Comparison of ENCODE assay signal across 12 mouse cellular contexts in genomic region chr4:33926010-33926409, GRCm38 (mm10). TPM values are rescaled to one million over a fixed set of nuclear protein-coding genes. Genes with fewer than 3 reads are reported as not detected.
A peak's percentile ranks its signal among the peaks of the same experiment; 100 is the strongest.
DNase-seq lines count a peak whose midpoint lies in the region; ATAC-seq and TF ChIP-seq lines count a peak whose summit lies in the region.
"Had no signal": no experiment of that assay in that cellular context is flagged by ENCODE, and none has a peak within 500 bp of the region (broad histone marks: within the 10 kb centered on the region; RNA-seq: fewer than 3 reads in every experiment).

No protein-coding gene starts in this region.

- peak overlapping the region; percentile 35 for H3K4me3 ChIP-seq in forebrain, embryonic 13.5 days
- H3K4me3 ChIP-seq in forebrain, embryonic 10.5 days, result no peak overlapping the region
- H3K4me3 ChIP-seq in embryonic facial prominence, embryonic 12.5 days, result no peak overlapping the region
- H3K4me3 ChIP-seq in hindbrain, embryonic 11.5 days (ENCODE audit: low read depth, low read length), result peak overlapping the region; percentile 20
- peak overlapping the region; percentile 70 for H3K4me3 ChIP-seq in midbrain, postnatal 0 days (ENCODE audit: low read depth, low read length)
- H3K4me3 ChIP-seq: liver, embryonic 12.5 days had no signal

- peak overlapping the region; percentile 46 for H3K4me2 ChIP-seq in forebrain, embryonic 13.5 days
- peak overlapping the region; percentile 21 for H3K4me2 ChIP-seq in embryonic facial prominence, embryonic 12.5 days (replicated peaks)
- H3K4me2 ChIP-seq in hindbrain, embryonic 11.5 days (replicated peaks; ENCODE audit: low read depth, low read length), result no peak overlapping the region
- peak overlapping the region; percentile 76 for H3K4me2 ChIP-seq in midbrain, postnatal 0 days (ENCODE audit: low read depth, low read length, poor library complexity, severe bottlenecking)
- H3K4me2 ChIP-seq: liver, embryonic 12.5 days had no signal

- TF ChIP-seq CTCF in midbrain, postnatal 0 days (IDR thresholded peaks at IDR 0.05), result no peak

- no peak for ATAC-seq in forebrain, embryonic 13.5 days
- ATAC-seq in embryonic facial prominence, embryonic 12.5 days (ENCODE audit: insufficient number of reproducible peaks, insufficient read depth, low FRiP score, low TSS enrichment), result no peak
- no peak for ATAC-seq in hindbrain, embryonic 11.5 days (ENCODE audit: low FRiP score)
- ATAC-seq in midbrain, postnatal 0 days (ENCODE audit: low FRiP score), result no peak
- ATAC-seq: liver, embryonic 12.5 days had no signal

- H3K9ac ChIP-seq in forebrain, embryonic 13.5 days, result peak overlapping the region; percentile 54
- H3K9ac ChIP-seq in embryonic facial prominence, embryonic 12.5 days, result no peak overlapping the region
- no peak overlapping the region for H3K9ac ChIP-seq in hindbrain, embryonic 11.5 days (ENCODE audit: low read depth, low read length)
- H3K9ac ChIP-seq in midbrain, postnatal 0 days (replicated peaks; ENCODE audit: low read length, poor library complexity, severe bottlenecking), result peak overlapping the region; percentile 42; the same call in 1 of the 2 replicates
- H3K9ac ChIP-seq: liver, embryonic 12.5 days had no signal

- no peaks in the 10 kb centered on the region for H3K36me3 ChIP-seq in forebrain, embryonic 13.5 days (ENCODE audit: poor library complexity, severe bottlenecking)
- H3K36me3 ChIP-seq in forebrain, embryonic 10.5 days (replicated peaks), result no peaks in the 10 kb centered on the region
- H3K36me3 ChIP-seq in embryonic facial prominence, embryonic 12.5 days, result no peaks in the 10 kb centered on the region
- no peaks in the 10 kb centered on the region for H3K36me3 ChIP-seq in hindbrain, embryonic 11.5 days (ENCODE audit: control insufficient read depth, insufficient read depth, low read length)
- H3K36me3 ChIP-seq in midbrain, postnatal 0 days (ENCODE audit: insufficient read depth, low read length), result no peaks in the 10 kb centered on the region
- H3K36me3 ChIP-seq: heart, embryonic 10.5 days; liver, embryonic 12.5 days had no signal

- DNase-seq in forebrain, embryonic 10.5 days (ENCODE audit: extremely low spot score, low spot score), result no peak
- peak; percentile 15 for DNase-seq in hindbrain, embryonic 11.5 days (ENCODE audit: low spot score)
- peak; percentile 29 for DNase-seq in midbrain, postnatal 0 days (ENCODE audit: low spot score)
- no peak for DNase-seq in MN1 (ENCODE audit: low spot score)
- DNase-seq in embryo, embryonic 11 days, result no peak
- DNase-seq: gastrocnemius, adult 2 months; kidney, postnatal 14 days; thymus, postnatal 36 days had no signal

- peaks cover 24% of the 10 kb centered on the region for H3K27me3 ChIP-seq in forebrain, embryonic 13.5 days
- H3K27me3 ChIP-seq in forebrain, embryonic 10.5 days (ENCODE audit: poor library complexity, severe bottlenecking), result peaks cover 72% of the 10 kb centered on the region
- peaks cover 9% of the 10 kb centered on the region; the same call in 1 of the 2 replicates for H3K27me3 ChIP-seq in embryonic facial prominence, embryonic 12.5 days
- H3K27me3 ChIP-seq in hindbrain, embryonic 11.5 days (ENCODE audit: control insufficient read depth, insufficient read depth, low read length), result peaks cover 13% of the 10 kb centered on the region
- H3K27me3 ChIP-seq in midbrain, postnatal 0 days (ENCODE audit: insufficient read depth, low read length), result no peaks in the 10 kb centered on the region

- H3K9me3 ChIP-seq in forebrain, embryonic 13.5 days (replicated peaks), result no peaks in the 10 kb centered on the region
- H3K9me3 ChIP-seq in forebrain, embryonic 10.5 days, result no peaks in the 10 kb centered on the region
- no peaks in the 10 kb centered on the region for H3K9me3 ChIP-seq in embryonic facial prominence, embryonic 12.5 days
- H3K9me3 ChIP-seq in hindbrain, embryonic 11.5 days (ENCODE audit: control insufficient read depth, low read length), result no peaks in the 10 kb centered on the region
- no peaks in the 10 kb centered on the region for H3K9me3 ChIP-seq in midbrain, postnatal 0 days (ENCODE audit: low read length)
- H3K9me3 ChIP-seq: heart, embryonic 10.5 days; liver, embryonic 12.5 days had no signal

- peak overlapping the region; percentile 57; the same call in 1 of the 2 replicates for H3K27ac ChIP-seq in forebrain, embryonic 13.5 days
- no peak overlapping the region for H3K27ac ChIP-seq in forebrain, embryonic 10.5 days
- H3K27ac ChIP-seq in embryonic facial prominence, embryonic 12.5 days, result no peak overlapping the region
- H3K27ac ChIP-seq in hindbrain, embryonic 11.5 days (ENCODE audit: low read depth, low read length), result no peak overlapping the region
- 0 out of 2 replicates have a peak overlapping the region, but pooled peaks have one; percentile 28 for H3K27ac ChIP-seq in midbrain, postnatal 0 days (ENCODE audit: low read depth, low read length)
- H3K27ac ChIP-seq: gastrocnemius, adult 2 months; heart, embryonic 10.5 days; liver, embryonic 12.5 days had no signal

- 42% methylated on average over 6 of the region's 6 CpGs for WGBS in forebrain, embryonic 13.5 days
- WGBS in forebrain, embryonic 10.5 days, result 52% methylated on average over 6 of the region's 6 CpGs
- WGBS in embryonic facial prominence, embryonic 12.5 days, result 44% methylated on average over 6 of the region's 6 CpGs
- 51% methylated on average over 6 of the region's 6 CpGs for WGBS in hindbrain, embryonic 11.5 days
- WGBS in midbrain, postnatal 0 days, result 23% methylated on average over 6 of the region's 6 CpGs

- peaks cover 10% of the 10 kb centered on the region for H3K4me1 ChIP-seq in forebrain, embryonic 13.5 days
- H3K4me1 ChIP-seq in forebrain, embryonic 10.5 days, result peaks cover 27% of the 10 kb centered on the region
- H3K4me1 ChIP-seq in embryonic facial prominence, embryonic 12.5 days, result peaks cover 7% of the 10 kb centered on the region
- H3K4me1 ChIP-seq in hindbrain, embryonic 11.5 days (replicated peaks; ENCODE audit: control insufficient read depth, insufficient read depth, low read length), result 0 out of 2 replicates have a peak, but pooled peaks cover 2% of the 10 kb centered on the region
- H3K4me1 ChIP-seq in midbrain, postnatal 0 days (ENCODE audit: insufficient read depth, low read length), result no peaks in the 10 kb centered on the region

RNA-seq across cellular contexts. Expression of gene Cnr1, which starts 1.6 kb away (rescaled TPM):
- polyA plus RNA-seq in forebrain, embryonic 13.5 days (2015; fragmentation: Nextera tagmentation; extraction: Ambion mirVana), result 43.6 and 51.0 TPM in 2 replicates
- 1.6 and 2.7 TPM in 2 replicates for polyA plus RNA-seq in forebrain, embryonic 10.5 days (2016; fragmentation: Nextera tagmentation; extraction: Ambion mirVana)
- polyA plus RNA-seq in embryonic facial prominence, embryonic 12.5 days (2016; fragmentation: Nextera tagmentation; extraction: Ambion mirVana), result 6.5 and 6.9 TPM in 2 replicates
- polyA plus RNA-seq in hindbrain, embryonic 11.5 days (2014; fragmentation: Nextera tagmentation; extraction: Ambion mirVana), result 24.6 and 25.0 TPM in 2 replicates
- 117 and 123 TPM in 2 replicates for total RNA-seq in midbrain, postnatal 0 days (2014; rRNA removed)
- 33.1 and 33.2 TPM in 2 replicates for polyA plus RNA-seq in midbrain, postnatal 0 days (2015; fragmentation: Nextera tagmentation; extraction: Ambion mirVana)

Comparison
In these comparisons a context has a peak if more than half of its experiments do, and no peak if none do; other contexts are left out.
1. H3K27ac ChIP-seq: peak in forebrain, embryonic 13.5 days (single experiment) and midbrain, postnatal 0 days (single experiment); none in forebrain, embryonic 10.5 days (single experiment), embryonic facial prominence, embryonic 12.5 days (single experiment) and hindbrain, embryonic 11.5 days (single experiment).
2. H3K4me3 ChIP-seq: peak in forebrain, embryonic 13.5 days (single experiment), hindbrain, embryonic 11.5 days (single experiment) and midbrain, postnatal 0 days (single experiment); none in forebrain, embryonic 10.5 days (single experiment) and embryonic facial prominence, embryonic 12.5 days (single experiment).
3. H3K9ac ChIP-seq: peak in forebrain, embryonic 13.5 days (single experiment) and midbrain, postnatal 0 days (single experiment); none in embryonic facial prominence, embryonic 12.5 days (single experiment) and hindbrain, embryonic 11.5 days (single experiment).
4. DNase-seq: peak in hindbrain, embryonic 11.5 days (single experiment) and midbrain, postnatal 0 days (single experiment); none in forebrain, embryonic 10.5 days (single experiment), MN1 (single experiment) and embryo, embryonic 11 days (single experiment).